Mouse (Mus musculus): ENCODE measurements at regions not wholly inside any gene's neighbourhood (a gene's known extent, or its start where the extent isn't known, plus 50 kb on each side); places are given as distances from the start of the nearest gene placed in this dataset.

GRCm38 (mm10) chr9:50443708-50444463, 50.4 kb upstream of the Plet1 start:
- Histone ChIP-seq H3K36me3 (ENCODE audit: control insufficient read depth in 1 of 2, insufficient read depth in 2 of 2, low read length in 2 of 2) (no peaks in the 10 kb centered on the region; a peak in 1 of 4 replicates), H3K9me3 (replicated peaks; ENCODE audit: insufficient read depth, low read length) (no peaks in the 10 kb centered on the region), H3K27me3 (ENCODE audit: control insufficient read depth in 1 of 2, insufficient read depth in 2 of 2, low read length in 2 of 2) (no peaks in the 10 kb centered on the region), H3K4me1 (ENCODE audit: control insufficient read depth in 1 of 2, insufficient read depth in 2 of 2, low read length in 2 of 2) (peaks cover 0 to 9% of the 10 kb centered on the region in 2 experiments; a peak in 1 of 4 replicates), H3K4me3 (ENCODE audit: control insufficient read depth in 1 of 2, insufficient read depth in 1 of 2, low read depth in 2 of 2, low read length in 2 of 2) (peak overlapping the region; percentile 29 to 42), H3K79me2 (ENCODE audit: control insufficient read depth, insufficient read depth, low read length, poor library complexity) (no peaks in the 10 kb centered on the region), H3K27ac (ENCODE audit: control insufficient read depth, low read depth, low read length) (no peak overlapping the region; the same call in 1 of the 2 replicates), H3K9ac (ENCODE audit: control insufficient read depth, low read depth, low read length, poor library complexity, severe bottlenecking) (peak overlapping the region; percentile 46)
- no peak for TF ChIP-seq RCOR1 (IDR thresholded peaks at IDR 0.05; ENCODE audit: low read depth, low read length)
- TF ChIP-seq RAD21 (IDR thresholded peaks at IDR 0.05; ENCODE audit: low read depth, low read length), result peak; percentile 88
- TF ChIP-seq ELF1 (IDR thresholded peaks at IDR 0.05; ENCODE audit: low read depth, low read length), result no peak
- no peak for TF ChIP-seq MYB (IDR thresholded peaks at IDR 0.05; ENCODE audit: low read depth, low read length)
- TF ChIP-seq ZC3H11A (IDR thresholded peaks at IDR 0.05; ENCODE audit: low read depth, low read length), result peak; percentile 69
- TF ChIP-seq UBTF (IDR thresholded peaks at IDR 0.05; ENCODE audit: borderline replicate concordance, insufficient read depth, low read depth, low read length), result no peak
- peak; percentile 36 for TF ChIP-seq MXI1 (IDR thresholded peaks at IDR 0.05; ENCODE audit: low read depth, low read length)
- TF ChIP-seq MAX (IDR thresholded peaks at IDR 0.05; ENCODE audit: low read length), result no peak
- TF ChIP-seq NELFE (IDR thresholded peaks at IDR 0.05; ENCODE audit: low read depth, low read length), result no peak
- no peak for TF ChIP-seq NRF1 (IDR thresholded peaks at IDR 0.05; ENCODE audit: insufficient read depth, low read depth, low read length, poor library complexity, severe bottlenecking)
- TF ChIP-seq SMC3 (IDR thresholded peaks at IDR 0.05; ENCODE audit: low read depth, low read length), result peak; percentile 77
- TF ChIP-seq EP300 (IDR thresholded peaks at IDR 0.05; ENCODE audit: low read depth in 1 of 2, low read length in 2 of 2), result 0 out of 4 replicates have a peak, but pooled peaks of 1 of the 2 experiments have one; percentile 31
- no peak for TF ChIP-seq USF1 (IDR thresholded peaks at IDR 0.05; ENCODE audit: low read depth, low read length)
- peak; percentile 70 for TF ChIP-seq GATA1 (IDR thresholded peaks at IDR 0.05; ENCODE audit: low read depth, low read length)
- TF ChIP-seq MAZ (IDR thresholded peaks at IDR 0.05; ENCODE audit: low read depth, low read length), result no peak
- TF ChIP-seq TBP (IDR thresholded peaks at IDR 0.05; ENCODE audit: low read depth, low read length), result no peak
- TF ChIP-seq ZNF384 (IDR thresholded peaks at IDR 0.05; ENCODE audit: low read depth, low read length), result no peak
- no peak for TF ChIP-seq ETS1 (IDR thresholded peaks at IDR 0.05; ENCODE audit: low read depth, low read length)
- TF ChIP-seq HCFC1 (IDR thresholded peaks at IDR 0.05; ENCODE audit: low read depth, low read length), result no peak
- TF ChIP-seq POLR2AphosphoS2 (IDR thresholded peaks at IDR 0.05; ENCODE audit: low read length), result no peak
- no peak for TF ChIP-seq CHD1 (IDR thresholded peaks at IDR 0.05; ENCODE audit: low read depth, low read length)
- TF ChIP-seq SIN3A (IDR thresholded peaks at IDR 0.05; ENCODE audit: low read length), result peak; percentile 46
- no peak for TF ChIP-seq ZMIZ1 (IDR thresholded peaks at IDR 0.05; ENCODE audit: low read depth, low read length)
- no peak for TF ChIP-seq POLR2AphosphoS5 (IDR thresholded peaks at IDR 0.05; ENCODE audit: borderline replicate concordance, low read depth, low read length)
- no peak for TF ChIP-seq E2F4 (IDR thresholded peaks at IDR 0.05; ENCODE audit: borderline replicate concordance, low read depth, low read length)
- peak; percentile 72 to 96 (median 92) for TF ChIP-seq CTCF (IDR thresholded peaks at IDR 0.05 in 2 of 3, conservative IDR thresholded peaks at IDR 0.05 in 1 of 3; ENCODE audit: control insufficient read depth in 1 of 3, insufficient read depth in 1 of 3, low read depth in 2 of 3, low read length in 3 of 3, poor library complexity in 1 of 3, severe bottlenecking in 1 of 3)
- no peak for TF ChIP-seq POLR2A (IDR thresholded peaks at IDR 0.05; ENCODE audit: control insufficient read depth in 1 of 2, insufficient read depth in 1 of 2, low read depth in 1 of 2, low read length in 2 of 2, poor library complexity in 1 of 2)
- no peak for TF ChIP-seq TCF12 (IDR thresholded peaks at IDR 0.05; ENCODE audit: low read depth, low read length)
- TF ChIP-seq JUND (IDR thresholded peaks at IDR 0.05; ENCODE audit: low read depth, low read length), result no peak
- no peak for TF ChIP-seq GABPA (IDR thresholded peaks at IDR 0.05; ENCODE audit: low read depth, low read length)
- no peak for TF ChIP-seq CHD2 (IDR thresholded peaks at IDR 0.05; ENCODE audit: low read length)
- 0 out of 2 replicates have a peak, but pooled peaks have one; percentile 21 for TF ChIP-seq MYC (IDR thresholded peaks at IDR 0.05; ENCODE audit: low read depth, low read length)
- TF ChIP-seq ZKSCAN1 (IDR thresholded peaks at IDR 0.05; ENCODE audit: low read depth, low read length), result no peak
- no peak for TF ChIP-seq MAFK (IDR thresholded peaks at IDR 0.05; ENCODE audit: borderline replicate concordance, low read depth, low read length)
- peak; percentile 85 for DNase-seq (ENCODE audit: low read depth, low spot score)
